Mouse (Mus musculus): ENCODE measurements around the gene Duoxa1.
"Not testable (repeated sequence)": the region's sequence is repeated elsewhere in the genome, so short reads cannot be mapped to it uniquely, and the experiment has no call there.

The Duoxa1 gene

GRCm38 (mm10) chr2:122313536-122313935, at the start of gene Duoxa1:
Gene Duoxa1 (minus strand): TSS chr2:122313730.
- no peak for DNase-seq (ENCODE audit: extremely low read depth, low read depth, low spot score)

- DNase-seq (ENCODE audit: extremely low read depth, low read depth, low spot score) = no peak
These were observed 49.3 kb upstream of the Duoxa1 start for GRCm38 (mm10) chr2:122362622-122363523.

DNA sequence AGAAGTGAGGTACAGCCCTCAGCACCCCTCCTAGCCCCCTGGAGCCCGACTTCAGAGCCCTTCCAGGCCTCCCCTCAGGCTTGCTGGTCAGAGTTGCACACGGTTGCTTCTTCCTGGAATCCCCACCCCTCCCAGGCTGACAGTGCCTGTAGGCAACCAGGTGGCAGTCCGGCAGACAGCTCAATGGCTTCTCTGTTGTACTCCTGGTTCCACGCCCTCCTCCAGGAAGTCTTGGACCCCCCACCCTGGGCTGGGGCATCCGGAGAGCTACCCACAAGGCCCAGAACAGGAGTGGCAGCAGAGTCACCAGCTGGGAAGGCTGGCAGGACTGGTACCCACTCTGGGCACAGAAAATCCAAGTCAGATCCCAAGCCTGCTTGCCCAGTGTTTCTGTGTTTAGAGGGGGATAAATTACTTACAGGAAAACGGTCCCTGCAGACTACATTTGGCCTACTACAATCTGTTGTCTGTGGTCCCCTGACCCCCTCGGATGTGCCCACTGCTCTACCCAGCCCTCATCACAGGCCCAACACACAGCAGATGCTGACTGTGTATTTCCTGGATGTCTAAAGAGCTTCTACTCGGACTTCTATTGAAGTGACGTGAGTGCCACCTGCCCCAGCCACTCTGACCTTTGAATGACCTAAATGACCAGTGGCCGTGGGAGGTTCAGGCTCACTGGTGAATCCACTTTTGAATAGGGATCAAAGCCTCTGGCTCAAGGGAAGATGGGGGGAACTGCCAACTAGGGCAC, 48.5 kb upstream of the Duoxa1 start:
- no peak for DNase-seq (ENCODE audit: extremely low read depth, low read depth, low spot score)

GRCm38 (mm10) chr2:122361181-122361580, 47.7 kb upstream of the Duoxa1 start:
- DNase-seq (ENCODE audit: extremely low read depth, low read depth, low spot score) = no peak

GRCm38 (mm10) chr2:122360310-122360709, 46.8 kb upstream of the Duoxa1 start:
- DNase-seq (ENCODE audit: extremely low read depth, low read depth, low spot score) = no peak

DNA sequence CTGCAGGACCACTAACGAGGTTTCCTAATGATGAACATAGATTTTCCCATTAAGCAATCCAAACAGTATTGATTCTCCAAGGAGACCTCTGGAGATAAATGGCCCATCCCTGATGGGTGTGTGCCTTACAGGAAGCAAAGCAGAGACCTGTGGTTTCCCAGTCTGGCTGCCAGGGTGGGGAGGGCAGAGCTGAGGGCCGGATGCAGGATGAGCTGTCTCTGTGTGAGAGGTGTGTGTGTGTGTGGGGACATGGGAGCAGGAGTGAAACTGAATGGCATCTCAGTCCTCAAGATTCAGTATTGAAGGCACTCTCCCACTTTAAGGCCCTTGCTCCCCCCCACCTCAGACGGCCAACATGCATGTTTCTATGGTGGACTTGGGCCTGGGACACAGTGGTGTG, 42.7 kb upstream of the Duoxa1 start:
- no peak for DNase-seq (ENCODE audit: extremely low read depth, low read depth, low spot score)

DNA sequence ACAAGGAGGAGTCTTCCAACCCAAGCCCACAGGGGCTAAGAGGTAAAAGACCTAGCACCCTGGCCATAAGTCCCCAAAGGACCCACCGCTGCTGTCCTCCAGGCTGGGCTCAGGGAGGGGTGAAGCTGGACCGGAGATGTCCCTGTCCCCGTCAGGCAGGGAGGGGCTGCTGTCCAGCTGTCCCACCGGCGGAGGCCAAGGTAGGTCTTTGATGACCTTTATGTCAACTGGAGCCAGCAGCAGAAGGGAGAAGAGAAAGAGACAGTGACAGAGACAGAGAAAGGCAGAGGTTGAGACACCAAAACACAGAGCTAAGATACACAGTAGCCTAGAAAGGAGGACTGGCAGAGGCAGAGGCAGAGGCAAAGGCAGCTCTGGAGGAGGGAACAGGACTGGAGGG, 41.9 kb upstream of the Duoxa1 start:
- no peak for DNase-seq (ENCODE audit: extremely low read depth, low read depth, low spot score)

DNA sequence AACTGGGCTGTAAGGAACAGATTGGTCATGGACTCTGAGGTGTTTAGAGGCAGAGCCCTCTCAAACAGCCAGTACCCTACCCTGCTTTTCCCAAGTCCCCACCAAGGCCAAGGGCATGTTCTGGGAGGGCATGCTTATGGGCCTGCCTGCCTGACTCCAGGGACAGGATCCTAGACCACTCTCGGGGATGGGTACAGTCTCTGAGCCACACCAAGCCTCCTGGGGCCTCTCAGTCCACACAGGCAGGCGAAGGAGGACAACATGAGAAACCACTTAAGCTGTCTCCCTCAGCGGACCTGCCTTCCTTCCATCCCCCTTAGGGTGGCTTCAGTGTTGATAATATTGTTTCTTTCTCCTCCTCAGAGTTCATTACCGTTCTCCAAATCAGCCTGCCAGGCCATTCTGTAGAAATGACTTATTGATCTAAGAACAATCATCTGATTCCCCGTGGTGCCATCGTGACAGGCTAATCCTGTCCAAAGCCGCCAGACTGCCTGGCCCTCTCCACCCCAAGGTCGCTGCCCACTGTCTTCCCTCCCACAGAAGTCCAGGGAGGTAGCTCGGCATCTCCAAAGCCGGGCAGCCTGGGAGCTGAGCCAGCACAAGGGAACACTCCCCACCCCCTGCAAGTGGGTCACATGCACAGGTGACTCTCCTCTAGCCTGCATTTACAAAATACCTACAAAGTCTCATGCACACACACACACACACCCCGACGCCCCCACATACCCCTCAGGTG, 40.8 kb upstream of the Duoxa1 start:
- DNase-seq (ENCODE audit: extremely low read depth, low read depth, low spot score) = no peak

GRCm38 (mm10) chr2:122353765-122354164, 40.2 kb upstream of the Duoxa1 start:
- DNase-seq (ENCODE audit: extremely low read depth, low read depth, low spot score) = no peak

DNA sequence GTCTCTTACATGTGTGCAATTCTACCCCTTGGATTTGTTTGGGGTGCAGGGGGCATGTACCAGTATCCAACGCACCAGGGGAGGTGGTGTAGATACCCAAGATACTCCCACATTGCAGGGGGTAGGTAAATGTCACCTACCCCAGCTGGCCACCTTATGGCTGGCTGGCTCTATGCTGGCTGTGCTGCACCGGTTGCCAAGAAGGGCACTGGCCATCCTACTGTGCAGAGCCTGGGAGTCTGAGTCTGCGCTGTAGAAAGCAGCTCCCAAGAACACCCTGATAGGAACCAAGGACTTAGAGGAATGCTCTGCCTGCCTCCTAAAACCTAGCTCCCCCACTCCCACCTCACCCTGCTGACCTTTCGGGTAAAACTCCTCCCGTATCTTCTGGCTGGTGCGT, 39.5 kb upstream of the Duoxa1 start:
- no peak for DNase-seq (ENCODE audit: extremely low read depth, low read depth, low spot score)

DNA sequence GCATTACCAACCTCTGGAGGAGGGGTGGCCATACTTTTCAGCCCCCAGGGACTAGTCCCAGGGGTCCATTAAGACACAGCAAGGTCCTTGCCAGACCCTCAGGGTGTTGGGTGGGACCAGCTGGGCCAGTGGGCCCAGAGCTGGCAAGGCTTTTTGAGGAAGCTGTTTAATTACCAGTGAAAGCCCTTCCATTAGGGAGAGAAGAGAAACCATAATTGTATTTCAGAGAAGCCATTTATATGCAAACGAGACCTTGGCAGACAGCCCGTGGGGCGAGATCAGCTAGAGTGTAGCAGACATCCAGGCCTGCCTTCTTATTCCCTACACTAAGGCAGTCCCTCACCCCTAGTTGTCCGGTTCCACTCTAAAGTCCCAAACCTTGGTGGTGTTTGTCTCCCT, 38.4 kb upstream of the Duoxa1 start:
- no peak for DNase-seq (ENCODE audit: extremely low read depth, low read depth, low spot score)

GRCm38 (mm10) chr2:122351156-122351930, 37.8 kb upstream of the Duoxa1 start:
- no peak for DNase-seq (ENCODE audit: extremely low read depth, low read depth, low spot score)

- DNase-seq (ENCODE audit: extremely low read depth, low read depth, low spot score) = no peak
These were observed 35.7 kb upstream of the Duoxa1 start for GRCm38 (mm10) chr2:122349136-122349785.

GRCm38 (mm10) chr2:122348531-122349131, 35.1 kb upstream of the Duoxa1 start:
- DNase-seq (ENCODE audit: extremely low read depth, low read depth, low spot score) = no peak

GRCm38 (mm10) chr2:122347257-122347656, 33.7 kb upstream of the Duoxa1 start:
- DNase-seq (ENCODE audit: extremely low read depth, low read depth, low spot score) = no peak

- DNase-seq (ENCODE audit: extremely low read depth, low read depth, low spot score) = not testable (repeated sequence)
These were observed 32.6 kb upstream of the Duoxa1 start for GRCm38 (mm10) chr2:122346164-122346563.

GRCm38 (mm10) chr2:122345106-122345893, 31.8 kb upstream of the Duoxa1 start:
- DNase-seq (ENCODE audit: extremely low read depth, low read depth, low spot score) = peak; percentile 82

GRCm38 (mm10) chr2:122337291-122337690, 23.8 kb upstream of the Duoxa1 start:
- DNase-seq (ENCODE audit: extremely low read depth, low read depth, low spot score) = no peak

GRCm38 (mm10) chr2:122334170-122334569, 20.6 kb upstream of the Duoxa1 start:
- no peak for DNase-seq (ENCODE audit: extremely low read depth, low read depth, low spot score)

All from fat pad, adult 2 months (tissue).